ENCODE assay signal across 8 mouse cellular contexts in the genomic region with DNA sequence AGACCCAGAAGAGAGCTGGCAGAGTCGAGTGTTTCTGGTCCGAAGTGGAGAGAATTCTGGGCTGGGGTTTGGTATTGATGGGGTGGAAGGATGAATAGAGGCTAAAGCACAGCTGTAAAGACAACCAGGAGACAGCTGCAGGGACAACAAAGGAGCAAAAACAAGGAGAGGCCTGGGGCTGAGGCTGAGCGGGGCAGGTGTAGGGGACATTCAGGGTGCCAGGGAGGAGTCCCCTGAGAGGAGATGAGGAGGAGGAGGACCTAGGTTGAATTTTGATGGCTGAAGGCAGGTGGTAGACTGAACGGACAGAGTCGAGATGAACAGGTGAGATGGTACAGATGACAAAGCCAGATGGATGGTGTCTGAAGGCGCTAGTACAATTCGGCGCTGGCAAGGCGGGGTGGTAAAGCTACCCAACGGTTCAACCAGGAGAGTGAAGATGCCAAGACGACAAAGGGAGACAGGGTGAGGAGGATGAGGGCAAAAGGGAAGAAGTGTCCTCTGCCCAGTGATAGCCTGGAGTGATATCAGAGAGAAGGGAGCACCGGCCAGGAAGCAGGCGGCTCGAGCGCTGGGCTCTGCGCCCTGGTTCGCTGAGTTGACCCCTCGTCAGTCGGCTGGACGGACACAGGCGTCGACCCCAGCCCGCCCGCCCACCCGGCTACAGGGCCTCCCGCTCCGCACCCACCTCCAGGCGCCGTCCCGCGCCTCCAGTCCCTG. TPM values are rescaled to one million over a fixed set of nuclear protein-coding genes. Genes with fewer than 3 reads are reported as not detected.
DNase-seq lines count a peak whose midpoint lies in the region; ATAC-seq lines count a peak whose summit lies in the region.

No protein-coding gene starts in this region.

- no peak for DNase-seq in kidney, postnatal 14 days
- DNase-seq in embryonic facial prominence, embryonic 10.5 days (ENCODE audit: low spot score): no peak
- no peak for DNase-seq in hindbrain, embryonic 14.5 days (ENCODE audit: low spot score)
- no peak for DNase-seq in frontal cortex, adult 2 months (ENCODE audit: extremely low spot score in 1 of 2, low spot score in 1 of 2)
- no peak for DNase-seq in retina, postnatal 1 day
- DNase-seq in layer of hippocampus, postnatal 36 days: no peak

- 6% methylated on average over 31 of the region's 31 CpGs for WGBS in kidney, embryonic 15.5 days
- WGBS in embryonic facial prominence, embryonic 10.5 days: 10% methylated on average over 31 of the region's 31 CpGs
- WGBS in hindbrain, embryonic 14.5 days: 5% methylated on average over 31 of the region's 31 CpGs
- 5% methylated on average over 30 of the region's 31 CpGs for WGBS in midbrain, embryonic 15.5 days

- peaks cover 38% of the 10 kb centered on the region for H3K36me3 ChIP-seq in kidney, embryonic 15.5 days
- H3K36me3 ChIP-seq in embryonic facial prominence, embryonic 10.5 days (replicated peaks): peaks cover 58% of the 10 kb centered on the region
- H3K36me3 ChIP-seq in hindbrain, embryonic 14.5 days (replicated peaks; ENCODE audit: control insufficient read depth, insufficient read depth): peaks cover 48% of the 10 kb centered on the region
- H3K36me3 ChIP-seq in midbrain, embryonic 15.5 days (replicated peaks): peaks cover 7% of the 10 kb centered on the region; the same call in 1 of the 2 replicates

- H3K9me3 ChIP-seq in kidney, embryonic 15.5 days (replicated peaks): no peaks in the 10 kb centered on the region
- H3K9me3 ChIP-seq in embryonic facial prominence, embryonic 10.5 days: no peaks in the 10 kb centered on the region
- no peaks in the 10 kb centered on the region for H3K9me3 ChIP-seq in hindbrain, embryonic 14.5 days (ENCODE audit: control insufficient read depth, low read length)
- H3K9me3 ChIP-seq in midbrain, embryonic 15.5 days: no peaks in the 10 kb centered on the region

- peak overlapping the region; percentile 59 for H3K4me3 ChIP-seq in kidney, embryonic 15.5 days (replicated peaks)
- H3K4me3 ChIP-seq in embryonic facial prominence, embryonic 10.5 days: peak overlapping the region; percentile 77
- H3K4me3 ChIP-seq in hindbrain, embryonic 14.5 days (replicated peaks; ENCODE audit: low read length): peak overlapping the region; percentile 71
- H3K4me3 ChIP-seq in midbrain, embryonic 15.5 days: peak overlapping the region; percentile 67

- H3K27me3 ChIP-seq in kidney, embryonic 15.5 days: no peaks in the 10 kb centered on the region
- 0 out of 2 replicates have a peak, but pooled peaks cover 5% of the 10 kb centered on the region for H3K27me3 ChIP-seq in embryonic facial prominence, embryonic 10.5 days (replicated peaks; ENCODE audit: low read depth, poor library complexity, severe bottlenecking)
- no peaks in the 10 kb centered on the region for H3K27me3 ChIP-seq in hindbrain, embryonic 14.5 days (ENCODE audit: control insufficient read depth, insufficient read depth, low read length)
- no peaks in the 10 kb centered on the region for H3K27me3 ChIP-seq in midbrain, embryonic 15.5 days (replicated peaks)

- peaks cover 30% of the 10 kb centered on the region for H3K4me1 ChIP-seq in kidney, embryonic 15.5 days
- peaks cover 32% of the 10 kb centered on the region for H3K4me1 ChIP-seq in embryonic facial prominence, embryonic 10.5 days
- H3K4me1 ChIP-seq in hindbrain, embryonic 14.5 days (replicated peaks; ENCODE audit: control insufficient read depth, insufficient read depth, low read length): peaks cover 31% of the 10 kb centered on the region
- H3K4me1 ChIP-seq in midbrain, embryonic 15.5 days: peaks cover 26% of the 10 kb centered on the region

- peak; percentile 0; the same call in 1 of the 2 replicates for ATAC-seq in kidney, embryonic 15.5 days (replicated peaks; ENCODE audit: low FRiP score)
- ATAC-seq in hindbrain, embryonic 14.5 days (ENCODE audit: low FRiP score): peak; percentile 25; the same call in 1 of the 2 replicates
- peak; percentile 57 for ATAC-seq in midbrain, embryonic 15.5 days (replicated peaks)

- peak overlapping the region; percentile 90 for H3K4me2 ChIP-seq in kidney, embryonic 15.5 days
- peak overlapping the region; percentile 84 for H3K4me2 ChIP-seq in hindbrain, embryonic 14.5 days (replicated peaks)
- H3K4me2 ChIP-seq in midbrain, embryonic 15.5 days: peak overlapping the region; percentile 68

- H3K27ac ChIP-seq in kidney, embryonic 15.5 days: peak overlapping the region; percentile 73
- H3K27ac ChIP-seq in embryonic facial prominence, embryonic 10.5 days (replicated peaks): peak overlapping the region; percentile 92
- peak overlapping the region; percentile 81 for H3K27ac ChIP-seq in hindbrain, embryonic 14.5 days
- H3K27ac ChIP-seq in midbrain, embryonic 15.5 days: peak overlapping the region; percentile 84

- peak overlapping the region; percentile 70 for H3K9ac ChIP-seq in kidney, embryonic 15.5 days
- H3K9ac ChIP-seq in hindbrain, embryonic 14.5 days: peak overlapping the region; percentile 91
- peak overlapping the region; percentile 79 for H3K9ac ChIP-seq in midbrain, embryonic 15.5 days

RNA-seq across cellular contexts. Expression of gene Tigd3, which starts 0.5 kb away (rescaled TPM):
- polyA plus RNA-seq in kidney, embryonic 15.5 days (2015; fragmentation: Nextera tagmentation; extraction: Ambion mirVana): 4.2 and 4.7 TPM in 2 replicates
- 6.8 and 7.4 TPM in 2 replicates for polyA plus RNA-seq in embryonic facial prominence, embryonic 10.5 days (2016; fragmentation: Nextera tagmentation; extraction: Ambion mirVana)
- polyA plus RNA-seq in hindbrain, embryonic 14.5 days (2014; fragmentation: Nextera tagmentation; extraction: Ambion mirVana): 6.1 and 9.4 TPM in 2 replicates
- 13.8 and 16.4 TPM in 2 replicates for polyA plus RNA-seq in midbrain, embryonic 15.5 days (2015; fragmentation: Nextera tagmentation; extraction: Ambion mirVana)
- 4.6 and 4.9 TPM in 2 replicates for polyA plus RNA-seq in frontal cortex, adult 2 months (2012; rRNA removed)
- 1 to 10 TPM; 1.9 to 2.2 TPM for total RNA-seq in layer of hippocampus, postnatal 36 days (2021)

RNA-seq across cellular contexts. Expression of gene Slc25a45, which starts 15.8 kb away (rescaled TPM):
- 8.1 and 8.5 TPM in 2 replicates for polyA plus RNA-seq in kidney, embryonic 15.5 days (2015; fragmentation: Nextera tagmentation; extraction: Ambion mirVana)
- 2.5 and 2.9 TPM in 2 replicates for polyA plus RNA-seq in embryonic facial prominence, embryonic 10.5 days (2016; fragmentation: Nextera tagmentation; extraction: Ambion mirVana)
- polyA plus RNA-seq in hindbrain, embryonic 14.5 days (2014; fragmentation: Nextera tagmentation; extraction: Ambion mirVana): 1.5 and 2.5 TPM in 2 replicates
- 2.0 and 2.9 TPM in 2 replicates for polyA plus RNA-seq in midbrain, embryonic 15.5 days (2015; fragmentation: Nextera tagmentation; extraction: Ambion mirVana)
- 7.8 and 8.7 TPM in 2 replicates for polyA plus RNA-seq in frontal cortex, adult 2 months (2012; rRNA removed)
- total RNA-seq in layer of hippocampus, postnatal 36 days (2021): 1 to 10 TPM; 2.5 to 2.7 TPM

RNA-seq across cellular contexts. Expression of gene Frmd8, which starts 18.4 kb away (rescaled TPM):
- polyA plus RNA-seq in kidney, embryonic 15.5 days (2015; fragmentation: Nextera tagmentation; extraction: Ambion mirVana): 40.2 and 43.1 TPM in 2 replicates
- polyA plus RNA-seq in embryonic facial prominence, embryonic 10.5 days (2016; fragmentation: Nextera tagmentation; extraction: Ambion mirVana): 44.6 and 45.4 TPM in 2 replicates
- 11.3 and 13.1 TPM in 2 replicates for polyA plus RNA-seq in hindbrain, embryonic 14.5 days (2014; fragmentation: Nextera tagmentation; extraction: Ambion mirVana)
- 16.1 and 19.2 TPM in 2 replicates for polyA plus RNA-seq in midbrain, embryonic 15.5 days (2015; fragmentation: Nextera tagmentation; extraction: Ambion mirVana)
- 13.1 and 15.6 TPM in 2 replicates for polyA plus RNA-seq in frontal cortex, adult 2 months (2012; rRNA removed)
- total RNA-seq in layer of hippocampus, postnatal 36 days (2021): 10 to 100 TPM; 13.5 to 14.2 TPM

RNA-seq across cellular contexts. Expression of gene Dpf2, which starts 19.4 kb away (rescaled TPM):
- 166 and 178 TPM in 2 replicates for polyA plus RNA-seq in kidney, embryonic 15.5 days (2015; fragmentation: Nextera tagmentation; extraction: Ambion mirVana)
- 231 and 251 TPM in 2 replicates for polyA plus RNA-seq in embryonic facial prominence, embryonic 10.5 days (2016; fragmentation: Nextera tagmentation; extraction: Ambion mirVana)
- polyA plus RNA-seq in hindbrain, embryonic 14.5 days (2014; fragmentation: Nextera tagmentation; extraction: Ambion mirVana): 88.2 and 94.7 TPM in 2 replicates
- polyA plus RNA-seq in midbrain, embryonic 15.5 days (2015; fragmentation: Nextera tagmentation; extraction: Ambion mirVana): 122 and 130 TPM in 2 replicates
- 106 and 118 TPM in 2 replicates for polyA plus RNA-seq in frontal cortex, adult 2 months (2012; rRNA removed)
- 100 to 1,000 TPM in 1 of 2 experiments, 10 to 100 TPM in 1; 92.0 to 108 TPM for total RNA-seq in layer of hippocampus, postnatal 36 days (2021)

RNA-seq across cellular contexts. Expression of gene Cdc42ep2, which starts 31.2 kb away (rescaled TPM):
- 13.4 and 15.5 TPM in 2 replicates for polyA plus RNA-seq in kidney, embryonic 15.5 days (2015; fragmentation: Nextera tagmentation; extraction: Ambion mirVana)
- 1.5 and 2.2 TPM in 2 replicates for polyA plus RNA-seq in embryonic facial prominence, embryonic 10.5 days (2016; fragmentation: Nextera tagmentation; extraction: Ambion mirVana)
- polyA plus RNA-seq in hindbrain, embryonic 14.5 days (2014; fragmentation: Nextera tagmentation; extraction: Ambion mirVana): 16.9 and 18.5 TPM in 2 replicates
- polyA plus RNA-seq in midbrain, embryonic 15.5 days (2015; fragmentation: Nextera tagmentation; extraction: Ambion mirVana): 16.3 and 16.7 TPM in 2 replicates
- 7.7 and 9.1 TPM in 2 replicates for polyA plus RNA-seq in frontal cortex, adult 2 months (2012; rRNA removed)
- total RNA-seq in layer of hippocampus, postnatal 36 days (2021): 1 to 10 TPM; 4.4 to 5.5 TPM

Comparison
In these comparisons a context has a peak if more than half of its experiments do, and no peak if none do; other contexts are left out.
1. ATAC-seq: peak in every context shown above with its lines; median percentile 57 in midbrain, embryonic 15.5 days; 25 in hindbrain, embryonic 14.5 days; 0 in kidney, embryonic 15.5 days.